Mouse (Mus musculus): Measurements from ENCODE around the gene Lrrc58. TPM values are rescaled to one million over a fixed set of nuclear protein-coding genes. Genes with fewer than 3 reads are reported as not detected.

The Lrrc58 gene
- polyA plus RNA-seq, 1 experiment from 2014 or later: 52.5 TPM

DNA sequence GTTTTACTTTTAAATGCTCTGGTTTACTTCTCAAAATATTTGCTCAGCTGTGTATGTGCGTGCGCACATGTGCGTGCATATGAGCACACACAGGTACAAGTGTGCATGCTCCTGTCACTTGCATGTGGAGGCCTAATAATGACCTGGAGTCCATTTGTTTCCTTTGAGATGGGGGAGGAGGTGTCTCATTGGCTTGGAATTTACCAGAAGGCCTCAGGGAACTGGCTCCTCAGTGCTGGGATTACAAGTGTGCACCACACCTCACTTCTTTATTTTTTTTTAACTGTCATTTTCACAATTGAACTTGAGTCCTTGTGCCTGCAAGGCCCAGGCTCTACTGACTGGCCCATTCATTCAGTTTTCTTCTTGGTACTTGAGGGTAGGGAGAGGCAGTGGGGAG, 9.2 kb downstream of the Lrrc58 start:
- Histone ChIP-seq H3K4me3 (no peak overlapping the region), H3K27ac (replicated peaks) (no peak overlapping the region), H3K36me3 (peaks cover 76% of the 10 kb centered on the region), H3K9me3 (replicated peaks) (no peaks in the 10 kb centered on the region), H3K4me1 (peaks cover 3% of the 10 kb centered on the region; the same call in 1 of the 2 replicates), H3K27me3 (ENCODE audit: low read depth, poor library complexity, severe bottlenecking) (no peaks in the 10 kb centered on the region)
- 96% methylated on average over 3 of the region's 3 CpGs for WGBS
- no peak for DNase-seq (ENCODE audit: low spot score)

DNA sequence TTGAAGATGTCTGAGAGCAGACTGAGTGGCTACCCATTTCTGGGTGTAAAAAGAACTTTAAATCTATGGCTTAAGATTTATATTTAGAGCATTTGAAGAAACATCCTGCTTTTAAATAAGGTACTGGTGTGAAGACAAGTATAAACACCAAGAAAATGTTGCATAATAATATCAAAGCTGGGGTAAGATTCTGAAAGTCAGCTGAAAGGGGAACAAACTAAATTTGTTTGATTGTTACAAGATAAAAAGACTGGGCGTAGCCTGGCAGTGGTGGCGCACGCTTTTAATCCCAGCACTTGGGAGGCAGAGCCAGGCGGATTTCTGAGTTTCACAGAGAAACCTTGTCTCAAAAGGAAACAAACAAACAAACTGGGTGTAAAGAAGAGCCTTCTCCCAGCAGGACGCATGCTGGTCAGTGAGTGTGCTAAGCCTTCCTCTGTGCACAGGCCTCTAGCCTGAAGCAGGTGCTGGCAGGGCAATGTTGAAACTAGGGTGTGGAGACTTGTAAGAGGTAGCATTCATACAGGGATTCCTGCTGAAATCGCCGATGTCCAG, 10.8 kb downstream of the Lrrc58 start:
- Histone ChIP-seq H3K27me3 (ENCODE audit: low read depth, poor library complexity, severe bottlenecking) (no peaks in the 10 kb centered on the region), H3K9me3 (replicated peaks) (no peaks in the 10 kb centered on the region), H3K4me3 (no peak overlapping the region), H3K27ac (replicated peaks) (no peak overlapping the region), H3K36me3 (peaks cover 83% of the 10 kb centered on the region), H3K4me1 (no peaks in the 10 kb centered on the region)
- 90% methylated on average over 7 of the region's 7 CpGs for WGBS
- no peak for DNase-seq (ENCODE audit: low spot score)

DNA sequence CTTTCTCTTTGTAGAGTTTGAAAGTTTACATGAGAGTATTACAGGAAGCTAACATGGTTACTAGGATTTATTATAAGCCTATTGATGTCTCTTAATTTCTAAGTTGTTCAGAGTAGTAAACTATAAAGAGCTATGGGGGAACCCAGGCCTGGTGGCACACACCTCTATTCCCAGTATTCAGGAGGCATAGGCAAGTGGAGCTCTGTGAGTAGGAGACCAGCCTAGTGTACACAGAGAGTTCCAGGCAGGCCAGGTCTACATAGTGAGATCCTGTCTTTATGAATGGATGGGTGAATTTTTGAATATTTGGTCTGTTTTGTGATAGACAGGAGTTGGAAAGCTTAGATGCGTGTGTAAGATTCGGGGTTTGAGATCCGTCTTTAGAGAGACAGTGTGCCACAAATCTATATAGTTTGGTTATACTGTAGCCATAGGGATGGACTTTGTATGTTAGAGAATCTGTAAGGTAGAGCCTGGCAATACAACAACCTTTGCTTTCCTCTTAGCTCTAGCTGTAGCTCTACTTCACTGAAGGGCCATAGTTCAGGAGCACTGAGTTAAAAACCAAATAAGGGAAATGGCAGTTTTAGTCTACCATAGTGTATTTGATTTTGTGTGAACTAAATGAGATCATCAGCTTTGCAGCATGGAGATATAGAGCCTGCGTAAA, 11.7 kb downstream of the Lrrc58 start:
- WGBS: 95% methylated on average over 4 of the region's 4 CpGs
- Histone ChIP-seq H3K36me3 (peaks cover 83% of the 10 kb centered on the region), H3K27ac (replicated peaks) (no peak overlapping the region), H3K4me1 (no peaks in the 10 kb centered on the region), H3K27me3 (ENCODE audit: low read depth, poor library complexity, severe bottlenecking) (no peaks in the 10 kb centered on the region), H3K9me3 (replicated peaks) (no peaks in the 10 kb centered on the region), H3K4me3 (no peak overlapping the region)
- no peak for DNase-seq (ENCODE audit: low spot score)

DNA sequence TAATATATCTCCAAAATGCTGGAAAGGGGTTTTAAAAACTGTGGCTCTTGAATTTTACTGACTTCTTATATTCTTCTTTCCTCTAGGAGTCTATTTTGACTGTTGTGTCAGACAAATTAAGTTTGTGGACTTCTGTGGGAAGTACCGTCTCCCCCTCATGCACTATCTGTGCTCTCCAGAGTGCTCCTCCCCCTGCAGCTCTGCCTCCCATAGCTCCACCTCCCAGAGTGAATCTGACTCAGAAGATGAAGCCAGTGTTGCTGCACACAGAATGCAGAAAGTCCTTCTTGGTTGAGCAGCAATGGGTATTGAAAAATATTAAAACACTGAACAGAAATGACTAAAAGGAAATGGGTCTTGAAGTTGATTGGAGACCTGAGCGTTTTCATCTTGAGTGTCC, 13.0 kb downstream of the Lrrc58 start:
- Histone ChIP-seq H3K4me1 (no peaks in the 10 kb centered on the region), H3K36me3 (peaks cover 83% of the 10 kb centered on the region), H3K9me3 (replicated peaks) (no peaks in the 10 kb centered on the region), H3K27ac (replicated peaks) (no peak overlapping the region), H3K4me3 (no peak overlapping the region), H3K27me3 (ENCODE audit: low read depth, poor library complexity, severe bottlenecking) (no peaks in the 10 kb centered on the region)
- WGBS: 90% methylated on average over 2 of the region's 2 CpGs
- no peak for DNase-seq (ENCODE audit: low spot score)

DNA sequence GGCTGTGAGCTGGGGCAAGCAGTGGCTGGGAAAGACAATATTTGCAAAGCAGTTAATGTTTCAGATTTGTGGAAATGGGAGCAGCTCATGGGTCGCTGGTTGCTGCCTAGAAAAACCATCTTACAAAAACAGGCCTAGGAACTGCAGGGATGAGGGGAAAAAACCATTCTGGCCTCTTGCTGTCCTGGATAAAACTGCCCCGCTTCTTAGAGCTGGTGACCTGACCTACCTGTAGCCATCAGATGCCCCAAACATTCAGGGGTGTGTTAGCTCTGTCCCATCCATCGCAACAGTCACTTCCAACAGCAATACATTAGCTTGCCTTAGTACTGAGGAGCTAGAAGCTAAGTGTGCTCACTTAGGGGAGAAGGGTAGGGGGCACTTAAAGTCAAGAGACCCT, 20.8 kb downstream of the Lrrc58 start:
- Histone ChIP-seq H3K4me3 (no peak overlapping the region), H3K27me3 (ENCODE audit: low read depth, poor library complexity, severe bottlenecking) (no peaks in the 10 kb centered on the region), H3K27ac (replicated peaks) (no peak overlapping the region), H3K4me1 (peaks cover 11% of the 10 kb centered on the region; the same call in 1 of the 2 replicates), H3K9me3 (replicated peaks) (no peaks in the 10 kb centered on the region), H3K36me3 (peaks cover 17% of the 10 kb centered on the region)
- WGBS: 85% methylated on average over 3 of the region's 3 CpGs
- no peak for DNase-seq (ENCODE audit: low spot score)

DNA sequence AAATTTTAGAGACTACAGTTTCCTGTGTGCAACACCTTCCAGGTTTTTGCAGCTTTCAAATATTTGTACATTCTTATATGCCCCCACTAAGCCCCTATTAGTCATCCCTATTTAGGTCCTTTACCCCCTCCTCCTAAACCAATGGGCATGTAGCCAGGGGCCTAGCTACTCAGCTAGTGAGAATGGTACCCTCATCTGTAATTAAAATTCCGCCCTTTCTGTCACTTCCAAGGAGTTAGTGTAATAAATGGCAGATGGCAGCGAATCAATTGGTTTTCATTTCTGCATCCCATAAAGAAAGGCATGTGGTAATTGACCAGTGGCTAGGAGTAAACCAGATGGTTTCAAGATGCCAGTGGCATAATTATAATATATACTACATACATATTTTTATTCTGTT, 24.5 kb downstream of the Lrrc58 start:
- DNase-seq (ENCODE audit: low spot score): no peak
- 82% methylated on average over 2 of the region's 2 CpGs for WGBS
- no peaks in the 10 kb centered on the region for H3K27me3 ChIP-seq (ENCODE audit: low read depth, poor library complexity, severe bottlenecking)
- no peaks in the 10 kb centered on the region for H3K9me3 ChIP-seq (replicated peaks)
- no peak overlapping the region for H3K4me3 ChIP-seq
- peaks cover 7% of the 10 kb centered on the region; the same call in 1 of the 2 replicates for H3K36me3 ChIP-seq
- H3K4me1 ChIP-seq: peaks cover 11% of the 10 kb centered on the region; the same call in 1 of the 2 replicates
- no peak overlapping the region for H3K27ac ChIP-seq (replicated peaks)

DNA sequence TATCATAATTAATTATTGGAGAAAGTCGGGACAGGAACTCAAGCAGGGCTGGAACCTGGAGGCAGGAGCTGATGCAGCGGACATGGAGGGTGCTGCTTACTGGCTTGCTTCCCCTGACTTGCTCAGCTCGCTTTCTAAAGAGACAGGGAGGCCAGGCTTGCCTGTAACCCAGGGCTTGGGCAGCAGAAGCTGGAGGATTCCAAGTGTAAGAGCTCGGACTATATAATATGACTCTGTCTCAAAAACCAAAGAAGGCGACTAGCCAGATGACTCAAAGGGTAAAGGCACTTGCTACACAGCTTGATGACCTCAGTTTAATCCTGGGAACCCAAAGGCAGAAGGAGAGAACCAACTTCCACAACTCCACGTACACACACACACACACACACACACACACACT, 25.2 kb downstream of the Lrrc58 start:
- Histone ChIP-seq H3K27ac (replicated peaks) (no peak overlapping the region), H3K9me3 (replicated peaks) (no peaks in the 10 kb centered on the region), H3K36me3 (peaks cover 7% of the 10 kb centered on the region; the same call in 1 of the 2 replicates), H3K27me3 (ENCODE audit: low read depth, poor library complexity, severe bottlenecking) (no peaks in the 10 kb centered on the region), H3K4me1 (peaks cover 11% of the 10 kb centered on the region; the same call in 1 of the 2 replicates), H3K4me3 (no peak overlapping the region)
- whole genome bisulfite sequencing: 85% methylated on average over 6 of the region's 6 CpGs
- no peak for DNase-seq (ENCODE audit: low spot score)

DNA sequence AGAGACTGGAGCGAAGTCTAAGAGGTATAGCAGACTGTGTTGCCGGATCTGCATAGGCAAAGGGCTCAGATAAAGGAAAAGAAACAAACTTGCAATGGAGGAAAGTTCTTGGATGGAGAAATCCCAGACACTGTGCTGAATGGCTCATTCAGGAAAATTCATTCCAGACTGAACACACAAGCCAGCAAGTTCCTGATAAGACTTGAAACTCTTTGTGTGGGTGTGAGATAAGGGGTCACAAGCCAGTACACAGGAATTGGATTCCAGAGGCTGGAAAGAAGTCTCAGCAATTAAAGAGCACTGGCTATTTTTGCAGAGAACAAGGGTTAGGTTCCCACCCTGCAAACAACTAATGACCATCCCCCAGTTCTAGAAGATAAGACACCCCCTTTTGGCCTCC, 25.8 kb downstream of the Lrrc58 start:
- DNase-seq (ENCODE audit: low spot score): no peak
- H3K36me3 ChIP-seq: peaks cover 3% of the 10 kb centered on the region; the same call in 1 of the 2 replicates
- WGBS: 86% methylated on average over 2 of the region's 2 CpGs
- no peaks in the 10 kb centered on the region for H3K9me3 ChIP-seq (replicated peaks)
- no peak overlapping the region for H3K27ac ChIP-seq (replicated peaks)
- H3K4me3 ChIP-seq: no peak overlapping the region
- no peaks in the 10 kb centered on the region for H3K27me3 ChIP-seq (ENCODE audit: low read depth, poor library complexity, severe bottlenecking)
- peaks cover 11% of the 10 kb centered on the region; the same call in 1 of the 2 replicates for H3K4me1 ChIP-seq

DNA sequence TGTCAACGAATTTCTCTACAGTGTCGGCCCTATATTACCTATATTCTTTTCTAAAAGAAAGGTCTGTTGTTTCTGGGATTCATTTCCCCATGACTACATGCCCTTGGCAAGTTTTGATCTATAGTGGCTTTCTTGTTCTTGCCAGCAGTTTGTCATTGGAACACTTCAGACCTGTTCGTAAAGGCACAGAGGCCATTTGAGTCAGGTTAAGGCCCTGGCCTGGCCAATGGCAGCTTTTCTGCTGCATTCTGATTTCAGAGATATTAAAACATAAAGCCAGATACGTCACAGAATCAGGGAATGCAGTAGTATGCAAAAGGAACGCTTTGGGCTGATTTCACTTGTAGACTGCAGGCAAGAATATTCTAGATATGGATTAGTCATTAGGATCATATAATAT, 30.6 kb downstream of the Lrrc58 start:
- no peak for DNase-seq (ENCODE audit: low spot score)

DNA sequence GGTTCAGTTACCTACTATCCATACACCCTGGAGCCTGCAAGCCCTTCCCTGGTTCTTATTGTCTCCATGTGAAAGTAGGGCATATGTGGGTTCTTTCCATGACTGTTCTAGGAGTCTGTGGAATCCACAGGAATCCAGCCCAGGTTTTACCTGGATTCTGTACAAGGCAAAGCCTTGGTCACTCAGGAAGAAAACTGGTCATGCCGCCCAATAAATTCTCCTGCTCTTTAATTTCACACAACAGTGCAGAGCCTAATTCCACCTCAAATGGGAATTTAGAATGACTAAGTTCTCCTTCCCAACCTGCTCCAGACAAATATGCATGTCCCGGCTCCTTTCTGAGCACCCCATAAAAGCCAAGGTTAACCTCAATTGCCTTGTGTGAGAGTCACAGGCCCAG, 31.2 kb downstream of the Lrrc58 start:
- H3K36me3 ChIP-seq: no peaks in the 10 kb centered on the region
- 50% methylated on average over 2 of the region's 2 CpGs for WGBS
- H3K27ac ChIP-seq (replicated peaks): no peak overlapping the region

More for the DNA sequence above, 30.6 kb downstream of the Lrrc58 start:
- WGBS: 91% methylated on average over 5 of the region's 5 CpGs
- H3K4me3 ChIP-seq: no peak overlapping the region
- H3K9me3 ChIP-seq (replicated peaks): no peaks in the 10 kb centered on the region
- H3K36me3 ChIP-seq: no peaks in the 10 kb centered on the region
- no peak overlapping the region for H3K27ac ChIP-seq (replicated peaks)
- H3K27me3 ChIP-seq (ENCODE audit: low read depth, poor library complexity, severe bottlenecking): no peaks in the 10 kb centered on the region
- peaks cover 7% of the 10 kb centered on the region; the same call in 1 of the 2 replicates for H3K4me1 ChIP-seq

DNA sequence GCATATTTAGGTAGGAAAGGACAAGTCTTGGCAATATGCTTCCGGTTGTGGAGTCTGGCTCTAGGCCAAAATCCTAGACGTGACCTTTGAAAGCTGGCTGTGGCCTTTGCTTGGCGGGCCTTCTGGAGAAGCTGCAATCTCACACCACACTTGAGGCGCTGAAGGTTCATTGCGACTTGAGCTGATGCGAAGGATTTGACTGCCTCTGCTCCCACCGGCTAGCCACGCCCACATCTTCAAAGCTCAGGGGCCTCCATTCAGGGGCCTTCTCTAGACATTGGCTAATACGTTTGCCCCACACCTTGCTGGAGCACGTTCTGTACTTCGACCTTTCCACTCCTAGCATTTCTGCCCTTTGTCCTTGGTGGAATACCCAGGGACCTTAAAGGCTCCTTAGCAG, 33.1 kb downstream of the Lrrc58 start:
- Histone ChIP-seq H3K27me3 (ENCODE audit: low read depth, poor library complexity, severe bottlenecking) (no peaks in the 10 kb centered on the region), H3K36me3 (no peaks in the 10 kb centered on the region), H3K4me1 (peaks cover 7% of the 10 kb centered on the region; the same call in 1 of the 2 replicates), H3K27ac (replicated peaks) (no peak overlapping the region), H3K4me3 (no peak overlapping the region), H3K9me3 (replicated peaks) (no peaks in the 10 kb centered on the region)
- DNase-seq (ENCODE audit: low spot score): no peak
- 49% methylated on average over 11 of the region's 11 CpGs for WGBS

More for the DNA sequence above, 31.2 kb downstream of the Lrrc58 start:
- Histone ChIP-seq H3K9me3 (replicated peaks) (no peaks in the 10 kb centered on the region), H3K27me3 (ENCODE audit: low read depth, poor library complexity, severe bottlenecking) (no peaks in the 10 kb centered on the region), H3K4me3 (no peak overlapping the region), H3K4me1 (peaks cover 7% of the 10 kb centered on the region; the same call in 1 of the 2 replicates)
- DNase-seq (ENCODE audit: low spot score): no peak

DNA sequence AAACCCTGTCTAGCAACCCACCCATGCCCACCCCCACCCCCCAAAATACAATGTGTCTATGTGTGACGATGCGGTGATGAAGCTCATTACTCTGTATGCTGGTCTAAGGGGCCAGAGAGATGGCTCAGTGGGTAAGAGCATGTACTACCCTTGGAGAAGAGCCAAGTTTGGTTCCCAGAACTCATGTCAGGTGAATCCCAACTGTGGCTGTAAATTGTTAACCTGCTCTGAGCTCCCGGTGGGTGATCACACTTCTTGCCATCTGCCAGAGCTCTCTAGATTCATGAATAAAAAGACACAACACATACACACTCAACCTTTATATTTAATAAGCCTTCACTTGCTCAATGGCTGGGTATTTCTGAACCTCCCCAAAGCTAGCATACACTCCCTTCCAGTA, 38.3 kb downstream of the Lrrc58 start:
- H3K4me3 ChIP-seq: no peak overlapping the region
- peaks cover under 1% of the 10 kb centered on the region; the same call in 1 of the 2 replicates for H3K4me1 ChIP-seq
- H3K9me3 ChIP-seq (replicated peaks): no peaks in the 10 kb centered on the region
- WGBS: 89% methylated on average over 3 of the region's 3 CpGs
- no peak for DNase-seq (ENCODE audit: low spot score)
- H3K36me3 ChIP-seq: no peaks in the 10 kb centered on the region
- no peak overlapping the region for H3K27ac ChIP-seq (replicated peaks)
- H3K27me3 ChIP-seq (ENCODE audit: low read depth, poor library complexity, severe bottlenecking): no peaks in the 10 kb centered on the region

DNA sequence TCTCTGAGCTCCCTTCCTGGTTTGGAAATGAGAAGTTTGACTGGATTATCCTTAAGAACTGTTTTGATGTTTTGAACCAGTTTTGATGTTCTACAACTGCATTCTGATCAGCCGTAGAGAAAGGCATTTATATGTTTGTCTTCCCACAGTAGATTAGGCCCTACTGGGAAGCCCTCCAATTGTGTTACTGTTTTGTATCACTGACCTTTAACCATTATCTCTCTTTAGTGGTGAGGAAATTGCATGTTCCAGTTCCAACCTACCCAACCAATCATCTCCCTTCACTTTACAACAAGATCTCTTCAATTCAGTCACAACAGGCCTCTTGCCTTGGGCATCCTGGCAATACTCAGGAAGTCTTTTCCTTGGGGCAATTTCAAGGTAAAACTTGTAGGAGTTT, 42.9 kb downstream of the Lrrc58 start:
- DNase-seq (ENCODE audit: low spot score): no peak
- Histone ChIP-seq H3K9me3 (replicated peaks) (no peaks in the 10 kb centered on the region), H3K36me3 (no peaks in the 10 kb centered on the region), H3K27ac (replicated peaks) (no peak overlapping the region), H3K27me3 (ENCODE audit: low read depth, poor library complexity, severe bottlenecking) (peaks cover 21% of the 10 kb centered on the region), H3K4me1 (peaks cover 11% of the 10 kb centered on the region), H3K4me3 (no peak overlapping the region)
- WGBS: 82% methylated on average over 1 of the region's 1 CpGs

Data from midbrain, embryonic 10.5 days (tissue).